Mouse (Mus musculus) intestine, postnatal 0 days (tissue): ENCODE measurements around the gene Mex3a. TPM values are rescaled to one million over a fixed set of nuclear protein-coding genes. Genes with fewer than 3 reads are reported as not detected.

ENCODE experiments used
- ATAC-seq: fragments of 200-750 bp; cut with Nextera tagmentation; 2 replicates; pipeline ENCODE4 v1.8.0; 2017; ENCODE audit warnings: mild to moderate bottlenecking, moderate TSS enrichment, moderate library complexity
- H3K27ac ChIP-seq: fragments of 300-500 bp; sonication (generic); 2 replicates; pipeline ENCODE4 v1.5.1; 2014; ENCODE audit warnings: mild to moderate bottlenecking, low read depth, low read length, moderate library complexity
- H3K27me3 ChIP-seq: fragments of 300-500 bp; sonication (generic); replicated peaks from 2 replicates; pipeline ENCODE4 v1.6.1; 2014; ENCODE audit warnings: low read length, mixed read lengths; ENCODE audit not compliant: control insufficient read depth, insufficient read depth
- H3K36me3 ChIP-seq: fragments of 300-500 bp; sonication (generic); 2 replicates; pipeline ENCODE4 v1.6.1; 2014; ENCODE audit warnings: mild to moderate bottlenecking, moderate library complexity; ENCODE audit not compliant: control insufficient read depth, insufficient read depth
- H3K4me1 ChIP-seq: fragments of 300-500 bp; sonication (generic); replicated peaks from 2 replicates; pipeline ENCODE4 v1.6.1; 2014; ENCODE audit warnings: antibody characterized with exemption, low read length, mixed read lengths; ENCODE audit not compliant: control insufficient read depth, insufficient read depth
- H3K4me2 ChIP-seq: fragments of 300-500 bp; sonication (generic); replicated peaks from 2 replicates; pipeline ENCODE4 v1.6.1; 2014; ENCODE audit warnings: low read depth, mild to moderate bottlenecking, moderate library complexity
- H3K4me3 ChIP-seq: fragments of 300-500 bp; sonication (generic); 2 replicates; pipeline ENCODE4 v1.5.1; 2014; ENCODE audit warnings: low read depth, low read length
- H3K9ac ChIP-seq: fragments of 300-500 bp; sonication (generic); 2 replicates; pipeline ENCODE4 v1.6.1; 2014; ENCODE audit warnings: mild to moderate bottlenecking, low read depth, low read length
- H3K9me3 ChIP-seq: fragments of 300-500 bp; sonication (generic); 2 replicates; pipeline ENCODE4 v1.6.1; 2016; ENCODE audit warnings: mixed run types; ENCODE audit not compliant: control insufficient read depth
- CTCF ChIP-seq: sonication (generic); IDR thresholded peaks from 2 replicates; pipeline ENCODE4 v1.5.1; 2016; ENCODE audit warnings: low read depth, mild to moderate bottlenecking, control low read depth, antibody characterized with exemption, moderate library complexity
- WGBS: fragments of 180-500 bp; shearing (Covaris S2); extraction: QIAGEN DNeasy Blood & Tissue Kit; methylation state at CpG from one replicate; pipeline ENCODE4 v1.1.7; 2014; 5-methylcytosine and 5-hydroxymethylcytosine counted together
- polyA plus RNA-seq: library from polyadenylated mRNA; unstranded; fragments of >200 nt; fragmentation: Nextera tagmentation; extraction: Ambion mirVana; gene quantifications from 2 replicates; pipeline ENCODE4 v1.2.1, GENCODE M21; 2015

Mex3a gene
- polyA plus RNA-seq, 1 experiment from 2014 or later, result 2.8 TPM

GRCm38 (mm10) chr3:88510421-88511289 is 21.5 kb upstream of the Mex3a start:
- Histone ChIP-seq H3K4me1 (peaks cover 24% of the 10 kb centered on the region), H3K4me2 (peak overlapping the region; percentile 65), H3K27ac (peak overlapping the region; percentile 80), H3K9me3 (no peaks in the 10 kb centered on the region), H3K27me3 (no peaks in the 10 kb centered on the region), H3K36me3 (no peaks in the 10 kb centered on the region), H3K4me3 (peak overlapping the region; percentile 29), H3K9ac (no peak overlapping the region; the same call in 1 of the 2 replicates)
- no peak for ATAC-seq
- TF ChIP-seq CTCF, result no peak
- WGBS, result 48% methylated on average over 13 of the region's 13 CpGs

- Histone ChIP-seq H3K4me1 (peaks cover 25% of the 10 kb centered on the region), H3K36me3 (no peaks in the 10 kb centered on the region), H3K27ac (no peak overlapping the region), H3K9ac (no peak overlapping the region), H3K9me3 (no peaks in the 10 kb centered on the region), H3K4me2 (no peak overlapping the region), H3K4me3 (no peak overlapping the region), H3K27me3 (no peaks in the 10 kb centered on the region)
- TF ChIP-seq CTCF, result peak; percentile 31; the same call in 1 of the 2 replicates
- 65% methylated on average over 4 of the region's 4 CpGs for WGBS
- ATAC-seq, result no peak
Observed at GRCm38 (mm10) chr3:88511559-88511958, 20.6 kb upstream of the Mex3a start.

GRCm38 (mm10) chr3:88512141-88512895 is 19.9 kb upstream of the Mex3a start:
- H3K9me3 ChIP-seq, result no peaks in the 10 kb centered on the region
- ATAC-seq, result no peak
- 31% methylated on average over 6 of the region's 6 CpGs for WGBS
- H3K4me1 ChIP-seq, result peaks cover 25% of the 10 kb centered on the region
- no peaks in the 10 kb centered on the region for H3K36me3 ChIP-seq
- no peak overlapping the region for H3K4me3 ChIP-seq
- H3K27me3 ChIP-seq, result no peaks in the 10 kb centered on the region
- H3K4me2 ChIP-seq, result peak overlapping the region; percentile 38; the same call in 1 of the 2 replicates
- no peak overlapping the region for H3K9ac ChIP-seq
- H3K27ac ChIP-seq, result peak overlapping the region; percentile 28; the same call in 1 of the 2 replicates
- TF ChIP-seq CTCF, result no peak

GRCm38 (mm10) chr3:88512896-88513545 is 19.2 kb upstream of the Mex3a start:
- no peak overlapping the region for H3K4me3 ChIP-seq
- peaks cover 25% of the 10 kb centered on the region for H3K4me1 ChIP-seq
- WGBS, result 36% methylated on average over 12 of the region's 15 CpGs
- H3K9ac ChIP-seq, result no peak overlapping the region
- no peaks in the 10 kb centered on the region for H3K9me3 ChIP-seq
- no peaks in the 10 kb centered on the region for H3K27me3 ChIP-seq
- peak overlapping the region; percentile 38 for H3K4me2 ChIP-seq
- no peaks in the 10 kb centered on the region for H3K36me3 ChIP-seq
- TF ChIP-seq CTCF, result no peak
- no peak for ATAC-seq
- H3K27ac ChIP-seq, result peak overlapping the region; percentile 46

GRCm38 (mm10) chr3:88513546-88514115 is 18.6 kb upstream of the Mex3a start:
- H3K4me2 ChIP-seq, result peak overlapping the region; percentile 10; the same call in 1 of the 2 replicates
- no peak for ATAC-seq
- 45% methylated on average over 7 of the region's 7 CpGs for WGBS
- H3K4me3 ChIP-seq, result no peak overlapping the region
- H3K9me3 ChIP-seq, result no peaks in the 10 kb centered on the region
- H3K27me3 ChIP-seq, result no peaks in the 10 kb centered on the region
- H3K4me1 ChIP-seq, result peaks cover 25% of the 10 kb centered on the region
- no peaks in the 10 kb centered on the region for H3K36me3 ChIP-seq
- TF ChIP-seq CTCF, result no peak
- no peak overlapping the region for H3K9ac ChIP-seq
- peak overlapping the region; percentile 46 for H3K27ac ChIP-seq
